Mouse (Mus musculus): ENCODE measurements around the gene Rasip1. TPM values are rescaled to one million over a fixed set of nuclear protein-coding genes. Genes with fewer than 3 reads are reported as not detected.
A peak's percentile ranks its signal among the peaks of the same experiment; 100 is the strongest.

Gene Rasip1
- polyA plus RNA-seq, 1 experiment from 2014 or later, result 3.4 TPM

DNA sequence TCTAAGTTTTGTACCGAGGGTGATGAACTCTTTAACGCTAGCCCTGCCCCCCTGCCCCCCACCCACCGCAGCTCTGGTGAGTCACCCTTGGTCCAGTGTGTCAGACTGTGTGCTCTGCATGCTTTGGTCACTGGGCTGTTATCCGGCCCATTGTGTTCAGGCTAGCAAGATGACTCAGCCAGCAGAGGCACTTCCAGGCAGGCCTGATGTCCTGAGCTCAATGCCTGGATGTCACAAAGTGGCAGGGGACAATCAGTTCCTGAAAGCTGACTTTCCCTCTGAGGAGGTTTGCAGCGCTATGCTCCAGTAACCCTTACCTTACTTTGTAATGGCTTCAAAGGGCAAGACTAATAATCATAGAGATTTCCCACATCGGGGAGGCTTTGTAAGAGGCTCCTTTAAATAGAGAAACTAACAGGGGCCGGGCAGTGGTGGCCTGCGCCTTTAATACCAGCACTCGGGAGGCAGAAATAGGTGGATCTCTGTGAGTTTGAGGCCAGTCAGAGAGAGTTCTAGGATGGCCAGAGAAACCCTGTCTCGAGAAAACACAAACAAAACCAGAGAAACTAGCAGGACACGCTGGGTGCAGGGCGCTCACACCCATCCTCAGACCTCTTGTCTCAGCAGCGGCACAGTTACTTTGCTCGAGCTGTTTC lies 52.8 kb downstream of the Rasip1 start:
- Histone ChIP-seq H3K9ac (replicated peaks) (no peak overlapping the region), H3K9me3 (ENCODE audit: low read length) (no peaks in the 10 kb centered on the region), H3K27ac (ENCODE audit: low read depth) (peak overlapping the region; percentile 60), H3K4me2 (ENCODE audit: low read depth, low read length) (no peak overlapping the region), H3K4me1 (ENCODE audit: insufficient read depth) (peaks cover 16% of the 10 kb centered on the region), H3K4me3 (ENCODE audit: low read depth, low read length) (no peak overlapping the region), H3K36me3 (replicated peaks; ENCODE audit: insufficient read depth, low read length) (no peaks in the 10 kb centered on the region), H3K27me3 (ENCODE audit: insufficient read depth, low read length) (no peaks in the 10 kb centered on the region)
- TF ChIP-seq CTCF (IDR thresholded peaks at IDR 0.05; ENCODE audit: low read depth), result no peak
- TF ChIP-seq EP300 (IDR thresholded peaks at IDR 0.05; ENCODE audit: low read depth), result peak; percentile 72
- ATAC-seq, result peak; percentile 73
- no peak for DNase-seq
- WGBS (ENCODE audit: insufficient replicate concordance), result 76% methylated on average over 14 of the region's 14 CpGs

DNA sequence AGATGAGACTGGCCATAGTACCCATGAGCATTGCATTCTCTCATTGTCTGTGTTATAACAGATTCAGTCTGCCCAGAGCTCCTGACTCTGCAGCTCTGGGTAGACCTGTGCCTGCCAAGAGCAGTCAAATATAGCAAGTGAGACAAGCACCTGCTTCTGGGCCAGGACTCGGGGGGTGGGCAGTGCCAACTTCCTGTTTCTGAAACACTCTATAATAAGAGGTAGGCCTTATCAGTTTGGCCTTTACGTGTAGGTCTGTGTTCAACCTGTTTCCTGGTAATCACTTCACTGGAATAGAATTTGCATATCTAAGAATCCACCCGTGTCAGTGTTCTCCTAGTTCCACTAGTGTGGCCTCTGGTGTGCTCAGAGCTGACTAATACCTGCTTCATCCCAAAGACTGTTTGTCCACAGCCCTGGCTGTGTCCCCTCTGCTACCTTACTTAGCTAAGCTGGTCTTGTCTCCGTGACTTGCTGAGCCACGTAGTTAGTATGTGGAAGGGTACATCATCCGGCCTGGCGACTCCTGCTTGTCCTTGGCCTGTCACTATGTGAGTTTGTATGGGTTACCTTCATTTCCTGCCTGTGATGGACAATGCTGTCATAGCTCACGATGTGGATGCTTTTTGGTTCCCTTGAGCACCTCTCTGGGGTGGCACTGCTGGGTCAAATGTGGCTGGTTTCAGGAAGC lies 53.9 kb downstream of the Rasip1 start:
- H3K9me3 ChIP-seq (ENCODE audit: low read length), result no peaks in the 10 kb centered on the region
- 0 out of 2 replicates have a peak, but pooled peaks have one; percentile 20 for ATAC-seq
- no peak for DNase-seq
- no peak overlapping the region for H3K9ac ChIP-seq (replicated peaks)
- H3K27me3 ChIP-seq (ENCODE audit: insufficient read depth, low read length), result no peaks in the 10 kb centered on the region
- no peaks in the 10 kb centered on the region for H3K36me3 ChIP-seq (replicated peaks; ENCODE audit: insufficient read depth, low read length)
- no peak overlapping the region for H3K4me3 ChIP-seq (ENCODE audit: low read depth, low read length)
- no peak overlapping the region for H3K4me2 ChIP-seq (ENCODE audit: low read depth, low read length)
- TF ChIP-seq EP300 (IDR thresholded peaks at IDR 0.05; ENCODE audit: low read depth), result no peak
- 0 out of 2 replicates have a peak overlapping the region, but pooled peaks have one; percentile 60 for H3K27ac ChIP-seq (ENCODE audit: low read depth)
- H3K4me1 ChIP-seq (ENCODE audit: insufficient read depth), result peaks cover 16% of the 10 kb centered on the region
- WGBS (ENCODE audit: insufficient replicate concordance), result 43% methylated on average over 8 of the region's 8 CpGs

DNA sequence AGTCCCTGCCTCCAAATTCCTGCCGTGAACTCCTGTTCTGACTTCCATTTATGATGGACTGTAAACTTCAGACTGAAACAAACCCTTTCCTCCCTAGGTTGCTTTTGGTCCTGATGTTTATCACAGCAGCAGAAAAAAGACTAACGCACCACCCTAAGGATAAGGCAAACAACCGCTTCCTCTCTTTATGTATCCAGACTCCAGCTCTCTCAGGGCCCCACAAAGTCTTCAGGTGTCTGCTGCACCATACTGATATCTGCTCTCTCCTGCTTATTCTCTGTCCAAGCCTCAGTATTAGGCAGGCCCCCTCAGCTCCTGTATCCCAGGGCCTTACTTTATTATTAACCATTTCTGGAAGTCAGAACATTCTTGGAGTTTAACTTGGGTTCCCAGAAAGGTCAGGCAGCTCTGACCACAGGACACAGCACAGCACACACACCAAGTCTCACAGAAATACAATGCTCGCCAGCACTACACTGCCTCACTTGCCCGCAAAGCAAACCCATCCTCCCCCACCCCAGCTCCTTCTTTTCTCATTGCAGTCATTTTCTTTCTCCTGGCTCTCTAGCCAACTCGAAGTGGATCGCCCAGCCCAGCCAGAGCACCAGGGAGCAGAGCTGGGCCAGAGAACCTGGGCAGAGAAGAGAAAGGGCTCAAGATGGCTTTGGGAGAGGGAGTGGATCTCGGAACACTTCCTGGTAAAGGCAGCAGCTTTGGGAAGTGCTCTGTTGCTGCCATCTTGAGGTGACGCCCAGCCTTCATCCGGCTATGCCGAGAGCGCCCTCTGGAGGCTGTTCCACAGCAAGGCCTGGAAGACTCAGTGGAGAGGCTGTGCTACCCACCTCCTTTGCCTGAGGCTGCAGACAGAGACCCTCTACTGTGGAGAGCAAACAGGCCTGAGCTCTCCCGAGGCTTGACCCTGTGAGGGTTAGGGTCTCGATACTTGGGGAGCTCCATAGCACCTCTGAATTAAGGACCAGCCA lies 55.1 kb downstream of the Rasip1 start:
- H3K4me3 ChIP-seq (ENCODE audit: low read depth, low read length), result peak overlapping the region; percentile 15; the same call in 1 of the 2 replicates
- DNase-seq (peak; percentile 89), ATAC-seq (peak; percentile 65)
- H3K4me2 ChIP-seq (ENCODE audit: low read depth, low read length), result peak overlapping the region; percentile 59
- TF ChIP-seq EP300 (IDR thresholded peaks at IDR 0.05; ENCODE audit: low read depth) (no peak), CTCF (IDR thresholded peaks at IDR 0.05; ENCODE audit: low read depth) (peak; percentile 99)
- H3K9ac ChIP-seq (replicated peaks), result peak overlapping the region; percentile 34; the same call in 1 of the 2 replicates
- 0 out of 2 replicates have a peak overlapping the region, but pooled peaks have one; percentile 22 for H3K27ac ChIP-seq (ENCODE audit: low read depth)
- no peaks in the 10 kb centered on the region for H3K36me3 ChIP-seq (replicated peaks; ENCODE audit: insufficient read depth, low read length)
- H3K4me1 ChIP-seq (ENCODE audit: insufficient read depth), result peaks cover 16% of the 10 kb centered on the region
- WGBS (ENCODE audit: insufficient replicate concordance), result 26% methylated on average over 14 of the region's 14 CpGs
- H3K9me3 ChIP-seq (ENCODE audit: low read length), result no peaks in the 10 kb centered on the region
- no peaks in the 10 kb centered on the region for H3K27me3 ChIP-seq (ENCODE audit: insufficient read depth, low read length)

DNA sequence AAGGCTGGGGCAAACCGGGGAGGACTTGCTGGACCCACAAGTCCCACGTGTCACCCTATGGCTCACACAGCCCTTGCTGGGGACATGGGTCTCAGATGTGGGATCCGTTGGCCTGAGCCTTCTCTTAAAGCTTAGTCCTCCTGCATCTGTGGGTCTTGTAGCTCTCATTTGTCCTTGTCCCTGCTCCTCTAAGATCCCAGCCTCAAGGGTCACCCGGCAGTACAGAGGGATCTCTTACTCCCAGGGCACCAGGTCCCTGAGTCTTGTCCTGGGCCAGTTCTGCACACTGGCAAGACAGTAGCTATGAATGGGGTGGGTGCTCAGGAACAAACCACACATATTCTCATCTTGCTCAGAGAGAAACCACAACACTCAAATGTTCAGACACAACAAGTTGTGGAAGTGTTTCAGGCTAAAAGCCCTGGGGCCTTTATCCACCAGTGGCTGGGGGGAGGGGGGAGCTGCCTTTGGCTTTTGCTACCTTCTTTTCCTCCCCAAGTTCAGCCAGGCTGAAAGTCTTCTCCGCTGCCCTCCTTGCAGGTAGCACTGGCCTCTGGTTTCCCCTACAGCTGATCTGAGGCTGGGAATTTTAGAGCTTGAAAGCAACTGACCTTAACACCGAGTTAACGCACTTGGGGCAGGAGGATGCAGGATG lies 56.2 kb downstream of the Rasip1 start, which contains the start of gene Ntn5:
Ntn5 (plus strand) TSS at position 627 of the 655 bp plus-strand sequence.
- TF ChIP-seq EP300 (IDR thresholded peaks at IDR 0.05; ENCODE audit: low read depth) (no peak), CTCF (IDR thresholded peaks at IDR 0.05; ENCODE audit: low read depth) (no peak)
- no peaks in the 10 kb centered on the region for H3K27me3 ChIP-seq (ENCODE audit: insufficient read depth, low read length)
- ATAC-seq (no peak), DNase-seq (no peak)
- H3K9ac ChIP-seq (replicated peaks), result no peak within 1 kb of the TSS
- no peaks in the 10 kb centered on the region for H3K9me3 ChIP-seq (ENCODE audit: low read length)
- WGBS (ENCODE audit: insufficient replicate concordance), result 69% methylated on average over 7 of the region's 7 CpGs
- H3K4me2 ChIP-seq (ENCODE audit: low read depth, low read length), result no peak within 1 kb of the TSS
- no peak within 1 kb of the TSS for H3K4me3 ChIP-seq (ENCODE audit: low read depth, low read length)
- no peak within 1 kb of the TSS for H3K27ac ChIP-seq (ENCODE audit: low read depth)
- peaks cover 16% of the 10 kb centered on the region for H3K4me1 ChIP-seq (ENCODE audit: insufficient read depth)
- H3K36me3 ChIP-seq (replicated peaks; ENCODE audit: insufficient read depth, low read length), result no peaks in the 10 kb centered on the region

DNA sequence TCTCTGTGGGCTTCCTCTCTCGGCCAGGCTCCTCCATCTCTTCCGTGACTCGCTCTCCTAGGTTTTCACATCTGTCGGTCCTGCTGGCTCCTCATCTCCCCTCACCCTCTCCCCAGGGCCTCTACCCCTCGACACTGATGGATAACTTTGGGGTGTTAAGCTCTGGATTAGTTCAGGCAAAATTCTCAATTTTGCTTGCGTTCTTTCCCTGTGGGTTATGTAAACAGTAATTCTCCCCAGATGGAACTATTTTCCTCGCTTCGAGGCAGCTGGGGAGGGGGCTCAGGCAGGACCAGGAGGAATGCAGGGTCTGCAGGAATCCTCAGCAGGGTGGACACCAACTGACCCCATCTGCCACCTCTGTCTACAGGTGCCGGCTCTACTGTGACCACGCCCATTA lies 58.5 kb downstream of the Rasip1 start:
- ATAC-seq, result no peak
- 63% methylated on average over 10 of the region's 10 CpGs for WGBS (ENCODE audit: insufficient replicate concordance)
- Histone ChIP-seq H3K4me3 (ENCODE audit: low read depth, low read length) (no peak overlapping the region), H3K4me1 (ENCODE audit: insufficient read depth) (peaks cover 13% of the 10 kb centered on the region), H3K9me3 (ENCODE audit: low read length) (no peaks in the 10 kb centered on the region), H3K27ac (ENCODE audit: low read depth) (no peak overlapping the region), H3K9ac (replicated peaks) (no peak overlapping the region), H3K27me3 (ENCODE audit: insufficient read depth, low read length) (no peaks in the 10 kb centered on the region), H3K36me3 (replicated peaks; ENCODE audit: insufficient read depth, low read length) (no peaks in the 10 kb centered on the region), H3K4me2 (ENCODE audit: low read depth, low read length) (no peak overlapping the region)
- TF ChIP-seq EP300 (IDR thresholded peaks at IDR 0.05; ENCODE audit: low read depth) (no peak), CTCF (IDR thresholded peaks at IDR 0.05; ENCODE audit: low read depth) (no peak)
- no peak for DNase-seq
